Mouse (Mus musculus) T-helper 2 cell (primary cell): ENCODE measurements around the gene Trim7.

ENCODE experiments used
- in situ Hi-C: fragments of 300-600 bp; cut with MboI, MseI; formaldehyde crosslinking; loops from one replicate; pipeline ENCODE4 v1.15.1; 2025; ENCODE audit warnings: high pct_unique_total_duplicates

The Trim7 gene

GRCm38 (mm10) chr11:48822768-48823512 lies 3.0 kb upstream of the Trim7 start:
- in situ Hi-C loops, result loop anchor here (25.0 kb wide), 1 partner anchor 889 kb away; the partner anchor contains the start of gene Cnot6

- in situ Hi-C loops, result loop anchor here (25.0 kb wide), 1 partner anchor 889 kb away; the partner anchor contains the start of gene Cnot6
Measured at GRCm38 (mm10) chr11:48823536-48823972, 2.4 kb upstream of the Trim7 start.

GRCm38 (mm10) chr11:48824311-48824830 lies 1.6 kb upstream of the Trim7 start:
- in situ Hi-C loops, result loop anchor here (25.0 kb wide), 1 partner anchor 888 kb away; the partner anchor contains the start of gene Cnot6

- in situ Hi-C loops, result no loop called here
Measured at GRCm38 (mm10) chr11:48826752-48827096, 784 bp downstream of the Trim7 start.

GRCm38 (mm10) chr11:48827926-48828325 lies 2.0 kb downstream of the Trim7 start:
- in situ Hi-C loops, result no loop called here

GRCm38 (mm10) chr11:48830279-48830678 lies 4.3 kb downstream of the Trim7 start:
- in situ Hi-C loops, result no loop called here

- in situ Hi-C loops, result no loop called here
Measured at GRCm38 (mm10) chr11:48831273-48831672, 5.3 kb downstream of the Trim7 start.

GRCm38 (mm10) chr11:48833078-48833730 lies 7.3 kb downstream of the Trim7 start:
- in situ Hi-C loops, result no loop called here

- in situ Hi-C loops, result no loop called here
Measured at GRCm38 (mm10) chr11:48833731-48834639, 8.0 kb downstream of the Trim7 start.

- in situ Hi-C loops, result no loop called here
Measured at GRCm38 (mm10) chr11:48835923-48836322, 10.0 kb downstream of the Trim7 start.

- in situ Hi-C loops, result no loop called here
Measured at GRCm38 (mm10) chr11:48836990-48837309, 11.0 kb downstream of the Trim7 start.

GRCm38 (mm10) chr11:48837310-48838180 lies 11.6 kb downstream of the Trim7 start:
- in situ Hi-C loops, result no loop called here

- in situ Hi-C loops, result no loop called here
Measured at GRCm38 (mm10) chr11:48838181-48838797, 12.3 kb downstream of the Trim7 start.

- in situ Hi-C loops, result no loop called here
Measured at GRCm38 (mm10) chr11:48838879-48839680, 13.1 kb downstream of the Trim7 start.

- in situ Hi-C loops, result no loop called here
Measured at GRCm38 (mm10) chr11:48840805-48841204, 14.9 kb downstream of the Trim7 start.

GRCm38 (mm10) chr11:48841213-48841612 lies 15.3 kb downstream of the Trim7 start:
- in situ Hi-C loops, result no loop called here

- in situ Hi-C loops, result no loop called here
Measured at GRCm38 (mm10) chr11:48842378-48842792, 16.4 kb downstream of the Trim7 start.

GRCm38 (mm10) chr11:48843202-48843601 lies 17.3 kb downstream of the Trim7 start:
- in situ Hi-C loops, result no loop called here

- in situ Hi-C loops, result no loop called here
Measured at GRCm38 (mm10) chr11:48844309-48844708, 18.4 kb downstream of the Trim7 start.
